Mouse (Mus musculus): ENCODE results near the gene Gm20388. TPM values are rescaled to one million over a fixed set of nuclear protein-coding genes. Genes with fewer than 3 reads are reported as not detected.
A peak's percentile ranks its signal among the peaks of the same experiment; 100 is the strongest.

Gene Gm20388
- polyA plus RNA-seq, 1 experiment from 2014 or later = not detected

- H3K4me1 ChIP-seq (replicated peaks; ENCODE audit: control insufficient read depth, insufficient read depth) = no peaks in the 10 kb centered on the region
- DNase-seq (ENCODE audit: low spot score) (peak; percentile 80), ATAC-seq (ENCODE audit: low FRiP score, low TSS enrichment) (no peak)
- no peaks in the 10 kb centered on the region for H3K9me3 ChIP-seq (ENCODE audit: control insufficient read depth, low read length)
- H3K9ac ChIP-seq (ENCODE audit: low read length) = no peak overlapping the region
- TF ChIP-seq CTCF (IDR thresholded peaks at IDR 0.05; ENCODE audit: low read depth) (peak; percentile 94), EP300 (optimal IDR thresholded peaks at IDR 0.05) (no peak)
- no peaks in the 10 kb centered on the region for H3K36me3 ChIP-seq (ENCODE audit: control insufficient read depth, insufficient read depth, low read length)
- H3K4me2 ChIP-seq (replicated peaks; ENCODE audit: low read depth) = no peak overlapping the region
- H3K27me3 ChIP-seq (ENCODE audit: control insufficient read depth, insufficient read depth, low read length) = no peaks in the 10 kb centered on the region
- H3K27ac ChIP-seq (replicated peaks) = no peak overlapping the region
- 30% methylated on average over 3 of the region's 3 CpGs for WGBS
- H3K4me3 ChIP-seq (ENCODE audit: low read depth, low read length) = no peak overlapping the region
Observed at GRCm38 (mm10) chr8:121751407-121751806, 1840.8 kb downstream of the Gm20388 start.

- no peak overlapping the region for H3K9ac ChIP-seq (ENCODE audit: low read length)
- H3K27ac ChIP-seq (replicated peaks) = no peak overlapping the region
- no peak overlapping the region for H3K4me3 ChIP-seq (ENCODE audit: low read depth, low read length)
- no peaks in the 10 kb centered on the region for H3K27me3 ChIP-seq (ENCODE audit: control insufficient read depth, insufficient read depth, low read length)
- DNase-seq (ENCODE audit: low spot score) (no peak), ATAC-seq (ENCODE audit: low FRiP score, low TSS enrichment) (no peak)
- WGBS = 67% methylated on average over 12 of the region's 12 CpGs
- no peak overlapping the region for H3K4me2 ChIP-seq (replicated peaks; ENCODE audit: low read depth)
- H3K4me1 ChIP-seq (replicated peaks; ENCODE audit: control insufficient read depth, insufficient read depth) = no peaks in the 10 kb centered on the region
- no peaks in the 10 kb centered on the region for H3K9me3 ChIP-seq (ENCODE audit: control insufficient read depth, low read length)
- no peaks in the 10 kb centered on the region for H3K36me3 ChIP-seq (ENCODE audit: control insufficient read depth, insufficient read depth, low read length)
- TF ChIP-seq CTCF (IDR thresholded peaks at IDR 0.05; ENCODE audit: low read depth) (no peak), EP300 (optimal IDR thresholded peaks at IDR 0.05) (no peak)
Observed at GRCm38 (mm10) chr8:121758470-121758869, 1847.8 kb downstream of the Gm20388 start.

GRCm38 (mm10) chr8:121760484-121760883 is 1849.8 kb downstream of the Gm20388 start:
- Histone ChIP-seq H3K27ac (replicated peaks) (no peak overlapping the region), H3K4me2 (replicated peaks; ENCODE audit: low read depth) (no peak overlapping the region), H3K4me3 (ENCODE audit: low read depth, low read length) (no peak overlapping the region), H3K36me3 (ENCODE audit: control insufficient read depth, insufficient read depth, low read length) (no peaks in the 10 kb centered on the region), H3K27me3 (ENCODE audit: control insufficient read depth, insufficient read depth, low read length) (no peaks in the 10 kb centered on the region), H3K9ac (ENCODE audit: low read length) (no peak overlapping the region), H3K9me3 (ENCODE audit: control insufficient read depth, low read length) (no peaks in the 10 kb centered on the region), H3K4me1 (replicated peaks; ENCODE audit: control insufficient read depth, insufficient read depth) (no peaks in the 10 kb centered on the region)
- TF ChIP-seq EP300 (optimal IDR thresholded peaks at IDR 0.05) (no peak), CTCF (IDR thresholded peaks at IDR 0.05; ENCODE audit: low read depth) (no peak)
- DNase-seq (ENCODE audit: low spot score) = no peak
- 77% methylated on average over 7 of the region's 7 CpGs for WGBS
- ATAC-seq (ENCODE audit: low FRiP score, low TSS enrichment) = no peak

- DNase-seq (ENCODE audit: low spot score) (peak; percentile 65), ATAC-seq (ENCODE audit: low FRiP score, low TSS enrichment) (no peak)
- 25% methylated on average over 10 of the region's 10 CpGs for WGBS
- Histone ChIP-seq H3K9me3 (ENCODE audit: control insufficient read depth, low read length) (no peaks in the 10 kb centered on the region), H3K9ac (ENCODE audit: low read length) (no peak overlapping the region), H3K4me1 (replicated peaks; ENCODE audit: control insufficient read depth, insufficient read depth) (no peaks in the 10 kb centered on the region), H3K27ac (replicated peaks) (no peak overlapping the region), H3K27me3 (ENCODE audit: control insufficient read depth, insufficient read depth, low read length) (no peaks in the 10 kb centered on the region), H3K36me3 (ENCODE audit: control insufficient read depth, insufficient read depth, low read length) (no peaks in the 10 kb centered on the region), H3K4me3 (ENCODE audit: low read depth, low read length) (no peak overlapping the region), H3K4me2 (replicated peaks; ENCODE audit: low read depth) (no peak overlapping the region)
- TF ChIP-seq EP300 (optimal IDR thresholded peaks at IDR 0.05) (no peak), CTCF (IDR thresholded peaks at IDR 0.05; ENCODE audit: low read depth) (no peak)
Observed at GRCm38 (mm10) chr8:121761480-121761879, 1850.8 kb downstream of the Gm20388 start.

GRCm38 (mm10) chr8:121762999-121763699 is 1852.5 kb downstream of the Gm20388 start:
- no peak overlapping the region for H3K9ac ChIP-seq (ENCODE audit: low read length)
- no peak for ATAC-seq (ENCODE audit: low FRiP score, low TSS enrichment)
- H3K27me3 ChIP-seq (ENCODE audit: control insufficient read depth, insufficient read depth, low read length) = no peaks in the 10 kb centered on the region
- no peak overlapping the region for H3K27ac ChIP-seq (replicated peaks)
- no peak overlapping the region for H3K4me3 ChIP-seq (ENCODE audit: low read depth, low read length)
- H3K4me2 ChIP-seq (replicated peaks; ENCODE audit: low read depth) = no peak overlapping the region
- DNase-seq (ENCODE audit: low spot score) = no peak
- H3K4me1 ChIP-seq (replicated peaks; ENCODE audit: control insufficient read depth, insufficient read depth) = no peaks in the 10 kb centered on the region
- TF ChIP-seq CTCF (IDR thresholded peaks at IDR 0.05; ENCODE audit: low read depth) (no peak), EP300 (optimal IDR thresholded peaks at IDR 0.05) (no peak)
- H3K9me3 ChIP-seq (ENCODE audit: control insufficient read depth, low read length) = no peaks in the 10 kb centered on the region
- H3K36me3 ChIP-seq (ENCODE audit: control insufficient read depth, insufficient read depth, low read length) = no peaks in the 10 kb centered on the region
- WGBS = 46% methylated on average over 7 of the region's 7 CpGs

- TF ChIP-seq EP300 (optimal IDR thresholded peaks at IDR 0.05) (no peak), CTCF (IDR thresholded peaks at IDR 0.05; ENCODE audit: low read depth) (no peak)
- no peak overlapping the region for H3K9ac ChIP-seq (ENCODE audit: low read length)
- no peak overlapping the region for H3K27ac ChIP-seq (replicated peaks)
- no peak overlapping the region for H3K4me3 ChIP-seq (ENCODE audit: low read depth, low read length)
- ATAC-seq (ENCODE audit: low FRiP score, low TSS enrichment) = no peak
- DNase-seq (ENCODE audit: low spot score) = no peak
- no peaks in the 10 kb centered on the region for H3K27me3 ChIP-seq (ENCODE audit: control insufficient read depth, insufficient read depth, low read length)
- H3K9me3 ChIP-seq (ENCODE audit: control insufficient read depth, low read length) = no peaks in the 10 kb centered on the region
- H3K36me3 ChIP-seq (ENCODE audit: control insufficient read depth, insufficient read depth, low read length) = no peaks in the 10 kb centered on the region
- WGBS = 67% methylated on average over 9 of the region's 9 CpGs
- H3K4me1 ChIP-seq (replicated peaks; ENCODE audit: control insufficient read depth, insufficient read depth) = no peaks in the 10 kb centered on the region
- no peak overlapping the region for H3K4me2 ChIP-seq (replicated peaks; ENCODE audit: low read depth)
Observed at GRCm38 (mm10) chr8:121763700-121764013, 1853.0 kb downstream of the Gm20388 start.
